Mouse (Mus musculus) heart, postnatal 0 days (tissue): ENCODE measurements around the gene Tmppe.

Experiments
- CTCF ChIP-seq: IDR thresholded peaks from 2 replicates; pipeline ENCODE4 v1.5.1; 2016; ENCODE audit warnings: antibody characterized with exemption, control low read depth, low read depth
- EP300 ChIP-seq: IDR thresholded peaks from 2 replicates; pipeline ENCODE4 v1.6.1; 2016; ENCODE audit warnings: antibody characterized with exemption, low read depth

DNA sequence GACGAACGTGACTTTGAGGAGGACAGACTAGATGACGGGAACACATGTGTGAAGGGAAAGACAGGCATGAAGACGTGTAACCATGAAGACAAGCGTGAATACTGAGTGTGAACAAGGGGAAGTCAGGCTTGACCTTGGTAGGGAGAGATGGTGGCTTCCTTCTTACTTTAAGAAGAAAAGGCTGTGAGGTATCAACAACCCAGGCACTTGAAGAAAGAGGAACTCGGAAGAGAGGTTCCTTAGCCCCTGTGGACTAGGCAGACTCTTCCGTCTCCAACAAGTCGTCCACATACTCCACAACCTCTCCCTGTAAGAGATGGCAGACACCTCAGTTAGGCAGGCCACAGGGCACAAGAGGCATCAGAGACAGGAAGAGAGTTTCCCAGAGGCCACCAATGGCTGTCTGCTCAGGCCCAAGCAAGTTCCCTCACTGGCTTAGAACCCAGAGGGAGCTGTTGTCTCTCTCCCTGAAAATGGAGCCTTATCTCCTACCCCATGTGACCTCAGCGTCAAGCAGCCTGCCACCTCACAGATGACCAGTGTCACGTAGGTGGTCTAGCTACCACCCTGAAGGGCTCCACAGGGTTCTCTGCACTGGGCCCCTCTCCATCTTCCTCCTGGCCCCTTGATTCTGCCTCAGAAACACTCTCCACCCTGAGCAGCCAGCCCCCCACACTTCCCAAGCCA, 25.5 kb upstream of the Tmppe start:
- no peak for TF ChIP-seq CTCF
- TF ChIP-seq EP300, result no peak
